Mouse (Mus musculus): ENCODE data around the gene Hs6st3. TPM values are rescaled to one million over a fixed set of nuclear protein-coding genes. Genes with fewer than 3 reads are reported as not detected.

Hs6st3 gene
- polyA plus RNA-seq, 1 experiment, result 0.44 TPM

DNA sequence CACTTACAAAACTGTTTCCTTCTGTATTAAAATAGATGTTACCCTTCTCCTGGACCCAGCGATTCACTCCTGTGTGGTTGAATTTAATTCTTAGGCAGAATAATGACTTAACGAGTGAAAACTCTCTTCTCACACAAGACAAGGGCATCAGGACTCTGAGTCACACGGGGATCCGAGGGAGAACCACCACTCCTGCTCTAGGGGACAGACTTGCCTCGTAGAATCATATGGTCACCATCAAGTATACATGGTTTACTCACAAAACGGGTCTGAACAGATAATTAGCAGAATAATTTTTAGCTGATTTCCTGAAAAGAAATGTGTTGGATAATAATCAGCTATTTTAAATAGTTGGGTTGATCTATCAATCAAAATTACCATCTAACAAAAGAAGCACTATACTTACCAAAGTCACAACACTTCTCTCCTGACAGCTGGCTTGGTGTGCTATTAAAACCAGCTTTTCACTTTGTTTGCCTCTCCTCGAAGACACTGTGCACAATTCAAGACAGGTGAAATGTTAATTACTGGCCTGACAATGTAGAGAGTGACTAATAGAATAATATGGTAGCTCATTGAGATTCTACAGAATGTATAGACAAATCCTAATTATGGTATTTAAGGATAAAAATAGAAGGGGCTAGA, 593.4 kb downstream of the Hs6st3 start:
- TF ChIP-seq POLR2A (IDR thresholded peaks at IDR 0.05; ENCODE audit: control insufficient read depth, low read depth, low read length) (no peak), CTCF (IDR thresholded peaks at IDR 0.05; ENCODE audit: control insufficient read depth, insufficient read depth, insufficient replicate concordance, low read depth, low read length) (no peak)
- Histone ChIP-seq H3K4me3 (ENCODE audit: control insufficient read depth, low read depth, low read length) (no peak overlapping the region), H3K27me3 (ENCODE audit: control insufficient read depth, insufficient read depth, low read length) (no peaks in the 10 kb centered on the region), H3K4me1 (ENCODE audit: control insufficient read depth, insufficient read depth, low read length) (peaks cover 4% of the 10 kb centered on the region; the same call in 1 of the 2 replicates), H3K27ac (ENCODE audit: control insufficient read depth, insufficient read depth, low read depth, low read length) (no peak overlapping the region), H3K36me3 (ENCODE audit: control insufficient read depth, insufficient read depth, low read length) (no peaks in the 10 kb centered on the region)

DNA sequence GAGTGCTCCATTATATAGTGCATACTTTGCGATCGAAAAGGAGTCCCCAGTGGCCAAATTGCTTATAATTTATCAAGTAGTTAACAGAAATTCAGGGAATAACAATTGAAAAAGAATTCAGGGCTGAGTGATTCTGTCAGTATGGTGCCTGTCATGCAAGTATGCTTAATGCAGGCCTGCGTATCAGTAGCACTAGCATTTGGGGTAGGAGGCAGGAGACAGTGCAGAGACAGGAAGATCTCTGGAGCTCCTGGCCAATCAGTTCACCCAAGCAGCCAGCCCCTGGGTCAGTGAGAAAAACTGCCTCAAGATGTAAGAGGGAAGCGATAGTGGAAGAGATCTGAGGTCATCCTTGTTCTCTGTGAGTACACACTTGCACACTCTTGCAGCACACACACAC, 594.1 kb downstream of the Hs6st3 start:
- Histone ChIP-seq H3K36me3 (ENCODE audit: control insufficient read depth, insufficient read depth, low read length) (no peaks in the 10 kb centered on the region), H3K4me1 (ENCODE audit: control insufficient read depth, insufficient read depth, low read length) (peaks cover 4% of the 10 kb centered on the region; the same call in 1 of the 2 replicates), H3K4me3 (ENCODE audit: control insufficient read depth, low read depth, low read length) (no peak overlapping the region), H3K27ac (ENCODE audit: control insufficient read depth, insufficient read depth, low read depth, low read length) (no peak overlapping the region), H3K27me3 (ENCODE audit: control insufficient read depth, insufficient read depth, low read length) (no peaks in the 10 kb centered on the region)
- TF ChIP-seq POLR2A (IDR thresholded peaks at IDR 0.05; ENCODE audit: control insufficient read depth, low read depth, low read length) (no peak), CTCF (IDR thresholded peaks at IDR 0.05; ENCODE audit: control insufficient read depth, insufficient read depth, insufficient replicate concordance, low read depth, low read length) (no peak)

DNA sequence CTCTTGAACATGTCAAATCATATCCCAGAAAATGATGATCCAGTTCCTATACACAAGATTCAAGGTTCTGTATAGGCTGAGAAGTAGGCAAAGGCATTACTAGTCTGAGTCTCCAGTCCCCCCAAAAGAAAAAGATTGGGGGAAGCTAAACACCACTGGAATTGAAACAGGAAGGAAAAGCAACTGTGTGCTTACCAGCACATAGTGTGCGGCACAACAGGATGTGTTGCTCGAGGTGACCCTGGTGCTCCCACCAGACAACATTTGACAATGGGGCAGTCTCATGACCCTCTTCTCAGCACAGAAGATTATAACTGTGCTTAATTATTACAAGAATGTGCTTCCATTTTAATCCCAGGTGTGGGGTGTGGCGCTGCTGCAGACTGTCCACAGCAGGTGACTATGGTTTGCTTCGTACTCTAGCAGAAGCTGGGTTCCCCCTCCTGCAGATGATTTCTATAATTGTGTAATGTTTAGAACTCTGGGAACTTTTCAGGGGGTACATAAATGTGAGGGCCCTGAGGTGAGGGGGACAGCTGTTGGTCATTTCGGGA, 599.3 kb downstream of the Hs6st3 start:
- Histone ChIP-seq H3K27ac (ENCODE audit: control insufficient read depth, insufficient read depth, low read depth, low read length) (no peak overlapping the region), H3K27me3 (ENCODE audit: control insufficient read depth, insufficient read depth, low read length) (no peaks in the 10 kb centered on the region), H3K4me1 (ENCODE audit: control insufficient read depth, insufficient read depth, low read length) (peaks cover 4% of the 10 kb centered on the region; the same call in 1 of the 2 replicates), H3K4me3 (ENCODE audit: control insufficient read depth, low read depth, low read length) (no peak overlapping the region), H3K36me3 (ENCODE audit: control insufficient read depth, insufficient read depth, low read length) (no peaks in the 10 kb centered on the region)
- TF ChIP-seq CTCF (IDR thresholded peaks at IDR 0.05; ENCODE audit: control insufficient read depth, insufficient read depth, insufficient replicate concordance, low read depth, low read length) (no peak), POLR2A (IDR thresholded peaks at IDR 0.05; ENCODE audit: control insufficient read depth, low read depth, low read length) (no peak)

DNA sequence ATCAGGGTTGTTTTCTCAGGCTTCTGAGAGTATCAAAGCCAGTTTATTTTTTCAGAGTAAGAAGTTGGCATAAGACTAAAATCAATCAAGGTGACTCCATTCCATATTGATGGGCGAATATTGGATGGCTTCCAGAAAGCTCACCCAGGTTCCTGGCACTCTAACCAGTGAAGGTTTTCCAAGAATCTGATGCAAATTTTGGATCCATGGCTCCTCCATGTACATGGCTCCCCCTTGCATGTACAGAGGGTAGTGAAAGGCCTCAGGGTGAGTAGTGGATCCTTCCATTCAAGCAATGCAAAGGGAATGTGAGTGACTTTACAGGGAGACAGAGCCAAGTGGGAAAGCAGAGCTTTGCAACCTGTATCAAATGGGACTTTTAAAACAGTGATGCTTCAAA, 603.6 kb downstream of the Hs6st3 start:
- Histone ChIP-seq H3K36me3 (ENCODE audit: control insufficient read depth, insufficient read depth, low read length) (no peaks in the 10 kb centered on the region), H3K4me3 (ENCODE audit: control insufficient read depth, low read depth, low read length) (no peak overlapping the region), H3K27ac (ENCODE audit: control insufficient read depth, insufficient read depth, low read depth, low read length) (no peak overlapping the region), H3K4me1 (ENCODE audit: control insufficient read depth, insufficient read depth, low read length) (no peaks in the 10 kb centered on the region), H3K27me3 (ENCODE audit: control insufficient read depth, insufficient read depth, low read length) (no peaks in the 10 kb centered on the region)
- TF ChIP-seq CTCF (IDR thresholded peaks at IDR 0.05; ENCODE audit: control insufficient read depth, insufficient read depth, insufficient replicate concordance, low read depth, low read length) (no peak), POLR2A (IDR thresholded peaks at IDR 0.05; ENCODE audit: control insufficient read depth, low read depth, low read length) (no peak)

DNA sequence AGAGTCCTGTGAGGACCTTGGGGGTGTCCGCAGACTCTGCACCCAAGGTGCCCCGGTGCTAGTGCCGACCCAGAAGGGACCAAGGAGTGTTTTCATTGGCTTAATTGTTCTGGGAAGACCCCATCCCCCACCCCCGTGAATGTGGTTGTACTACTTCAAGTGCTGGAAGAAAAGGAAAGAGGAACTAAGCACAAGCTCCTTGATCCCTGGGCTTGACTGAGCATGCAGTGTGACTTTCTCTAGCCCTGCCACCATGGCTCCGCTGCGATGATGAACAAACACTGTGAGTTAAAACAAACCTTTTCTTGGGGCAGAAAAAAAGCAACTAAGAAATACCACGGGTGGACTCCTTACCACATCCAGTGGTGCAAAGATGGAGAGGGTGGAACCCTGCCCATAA, 623.2 kb downstream of the Hs6st3 start:
- H3K4me1 ChIP-seq (ENCODE audit: control insufficient read depth, insufficient read depth, low read length), result no peaks in the 10 kb centered on the region
- H3K4me3 ChIP-seq (ENCODE audit: control insufficient read depth, low read depth, low read length), result no peak overlapping the region
- no peak overlapping the region for H3K27ac ChIP-seq (ENCODE audit: control insufficient read depth, insufficient read depth, low read depth, low read length)
- no peaks in the 10 kb centered on the region for H3K36me3 ChIP-seq (ENCODE audit: control insufficient read depth, insufficient read depth, low read length)
- TF ChIP-seq CTCF (IDR thresholded peaks at IDR 0.05; ENCODE audit: control insufficient read depth, insufficient read depth, insufficient replicate concordance, low read depth, low read length) (no peak), POLR2A (IDR thresholded peaks at IDR 0.05; ENCODE audit: control insufficient read depth, low read depth, low read length) (no peak)
- no peaks in the 10 kb centered on the region for H3K27me3 ChIP-seq (ENCODE audit: control insufficient read depth, insufficient read depth, low read length)

DNA sequence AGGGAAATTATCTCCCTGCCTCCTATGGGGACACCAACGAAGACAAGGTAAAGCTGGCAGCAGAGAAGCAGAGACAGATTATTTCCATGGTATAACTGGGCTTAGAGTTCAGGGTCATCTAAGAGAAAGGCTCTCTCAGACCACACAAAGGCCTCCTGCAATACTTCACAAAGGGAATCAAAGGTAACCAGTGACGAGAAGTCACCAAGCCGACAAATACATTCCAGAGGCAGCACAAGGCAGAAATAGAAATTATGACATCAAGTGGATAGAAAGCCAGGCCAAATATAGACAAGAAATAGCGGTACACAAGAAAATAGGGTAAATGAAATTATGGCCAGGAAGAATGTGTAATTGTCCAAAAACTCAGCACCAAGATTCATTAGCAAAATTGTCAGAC, 633.9 kb downstream of the Hs6st3 start:
- no peaks in the 10 kb centered on the region for H3K36me3 ChIP-seq (ENCODE audit: control insufficient read depth, insufficient read depth, low read length)
- H3K4me1 ChIP-seq (ENCODE audit: control insufficient read depth, insufficient read depth, low read length), result no peaks in the 10 kb centered on the region
- TF ChIP-seq POLR2A (IDR thresholded peaks at IDR 0.05; ENCODE audit: control insufficient read depth, low read depth, low read length) (no peak), CTCF (IDR thresholded peaks at IDR 0.05; ENCODE audit: control insufficient read depth, insufficient read depth, insufficient replicate concordance, low read depth, low read length) (no peak)
- H3K4me3 ChIP-seq (ENCODE audit: control insufficient read depth, low read depth, low read length), result no peak overlapping the region
- H3K27ac ChIP-seq (ENCODE audit: control insufficient read depth, insufficient read depth, low read depth, low read length), result no peak overlapping the region
- H3K27me3 ChIP-seq (ENCODE audit: control insufficient read depth, insufficient read depth, low read length), result no peaks in the 10 kb centered on the region

DNA sequence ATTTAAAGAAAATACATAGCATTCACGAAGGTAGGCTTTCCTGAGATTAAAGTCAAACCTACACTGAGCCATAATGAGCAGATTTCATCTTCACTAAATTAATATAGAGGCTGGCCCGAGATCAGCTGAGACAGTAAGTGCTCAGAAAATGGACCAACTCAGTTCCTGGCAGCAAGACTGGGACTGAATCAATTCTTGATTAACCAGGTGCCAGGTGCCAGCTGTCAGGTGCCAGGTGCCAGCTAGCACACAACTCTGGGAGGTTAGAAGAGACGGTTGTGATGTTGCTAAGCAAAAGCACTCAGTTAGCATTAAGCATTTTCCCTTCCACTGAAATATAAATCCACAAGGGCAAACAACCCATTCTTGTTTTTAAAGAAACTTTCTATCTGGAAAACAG, 638.1 kb downstream of the Hs6st3 start:
- Histone ChIP-seq H3K27me3 (ENCODE audit: control insufficient read depth, insufficient read depth, low read length) (no peaks in the 10 kb centered on the region), H3K27ac (ENCODE audit: control insufficient read depth, insufficient read depth, low read depth, low read length) (no peak overlapping the region), H3K4me3 (ENCODE audit: control insufficient read depth, low read depth, low read length) (no peak overlapping the region), H3K4me1 (ENCODE audit: control insufficient read depth, insufficient read depth, low read length) (no peaks in the 10 kb centered on the region), H3K36me3 (ENCODE audit: control insufficient read depth, insufficient read depth, low read length) (no peaks in the 10 kb centered on the region)
- TF ChIP-seq POLR2A (IDR thresholded peaks at IDR 0.05; ENCODE audit: control insufficient read depth, low read depth, low read length) (no peak), CTCF (IDR thresholded peaks at IDR 0.05; ENCODE audit: control insufficient read depth, insufficient read depth, insufficient replicate concordance, low read depth, low read length) (no peak)
